Comparison of ENCODE assay signal across 1 mouse cellular context in the genomic region with DNA sequence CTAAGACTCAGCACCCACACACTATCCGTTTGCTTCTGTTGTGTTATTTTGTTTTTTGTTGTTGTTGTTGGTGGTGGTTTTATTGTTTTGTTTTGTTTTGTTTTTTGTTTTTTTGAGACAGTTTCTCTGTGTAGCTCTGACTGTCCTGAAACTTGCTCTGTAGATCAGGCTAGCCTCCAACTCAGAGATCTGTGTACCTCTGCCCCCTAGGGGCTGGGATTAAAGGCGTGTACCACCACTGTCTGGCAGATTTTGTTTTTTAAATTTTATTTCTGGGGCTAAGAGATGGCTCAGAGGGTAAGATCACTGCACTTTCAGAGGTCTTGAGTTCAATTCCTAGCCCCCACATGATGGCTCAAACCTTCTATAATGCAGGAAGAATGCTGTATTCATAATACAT.
TF ChIP-seq lines count a peak whose summit lies in the region.

No protein-coding gene starts in this region.

TF ChIP-seq in CH12.LX, 34 proteins besides CTCF, POLR2A, EP300 and RAD21:
- TF ChIP-seq MEF2A (IDR thresholded peaks at IDR 0.05; ENCODE audit: borderline replicate concordance, low read depth, low read length) (no peak), PAX5 (IDR thresholded peaks at IDR 0.05; ENCODE audit: low read length) (no peak), USF1 (IDR thresholded peaks at IDR 0.05; ENCODE audit: low read depth, low read length) (no peak), MAX (IDR thresholded peaks at IDR 0.05; ENCODE audit: low read length) (no peak), TCF12 (IDR thresholded peaks at IDR 0.05; ENCODE audit: low read depth, low read length) (no peak), CHD2 (IDR thresholded peaks at IDR 0.05; ENCODE audit: low read length) (no peak), NRF1 (IDR thresholded peaks at IDR 0.05; ENCODE audit: low read depth, low read length) (no peak), ZC3H11A (IDR thresholded peaks at IDR 0.05; ENCODE audit: low read depth, low read length) (no peak), MAFK (IDR thresholded peaks at IDR 0.05; ENCODE audit: insufficient replicate concordance, low read length) (no peak), TBP (conservative IDR thresholded peaks at IDR 0.05; ENCODE audit: low read depth, low read length) (no peak), ETS1 (conservative IDR thresholded peaks at IDR 0.05; ENCODE audit: low read depth, low read length) (no peak), SIN3A (IDR thresholded peaks at IDR 0.05; ENCODE audit: low read length) (no peak), E2F4 (IDR thresholded peaks at IDR 0.05; ENCODE audit: insufficient replicate concordance, low read depth, low read length) (no peak), MXI1 (IDR thresholded peaks at IDR 0.05; ENCODE audit: low read depth, low read length) (no peak), ELF1 (IDR thresholded peaks at IDR 0.05; ENCODE audit: low read depth, low read length) (no peak), JUN (IDR thresholded peaks at IDR 0.05; ENCODE audit: insufficient read depth, low read depth, low read length) (no peak), BHLHE40 (IDR thresholded peaks at IDR 0.05; ENCODE audit: low read depth, low read length) (no peak)
